Mouse (Mus musculus) midbrain, embryonic 13.5 days (tissue): ENCODE results near the gene Unc93a. TPM values are rescaled to one million over a fixed set of nuclear protein-coding genes. Genes with fewer than 3 reads are reported as not detected.
"Not testable (repeated sequence)": the region's sequence is repeated elsewhere in the genome, so short reads cannot be mapped to it uniquely, and the experiment has no call there.

ENCODE experiments used
- ATAC-seq: fragments of 200-750 bp; cut with Nextera tagmentation; 2 replicates; pipeline ENCODE4 v1.8.0; 2017; ENCODE audit warnings: mild to moderate bottlenecking, moderate TSS enrichment, moderate library complexity
- H3K27ac ChIP-seq: fragments of 300-500 bp; sonication (generic); 2 replicates; pipeline ENCODE4 v1.5.1; 2015; ENCODE audit warnings: inconsistent platforms, mild to moderate bottlenecking, moderate library complexity
- H3K27me3 ChIP-seq: fragments of 300-500 bp; sonication (generic); 2 replicates; pipeline ENCODE4 v1.6.1; 2015; ENCODE audit warnings: mild to moderate bottlenecking, inconsistent platforms
- H3K36me3 ChIP-seq: fragments of 300-500 bp; sonication (generic); 2 replicates; pipeline ENCODE4 v1.6.1; 2015; ENCODE audit warnings: mild to moderate bottlenecking, inconsistent platforms
- H3K4me1 ChIP-seq: fragments of 300-500 bp; sonication (generic); replicated peaks from 2 replicates; pipeline ENCODE4 v1.6.1; 2015; ENCODE audit warnings: inconsistent platforms
- H3K4me2 ChIP-seq: fragments of 300-500 bp; sonication (generic); replicated peaks from 2 replicates; pipeline ENCODE4 v1.6.1; 2015; ENCODE audit warnings: moderate library complexity, mild to moderate bottlenecking, inconsistent platforms
- H3K4me3 ChIP-seq: fragments of 300-500 bp; sonication (generic); replicated peaks from 2 replicates; pipeline ENCODE4 v1.5.1; 2015; ENCODE audit warnings: mild to moderate bottlenecking, inconsistent platforms
- H3K9ac ChIP-seq: fragments of 300-500 bp; sonication (generic); replicated peaks from 2 replicates; pipeline ENCODE4 v1.6.1; 2015; ENCODE audit warnings: mild to moderate bottlenecking, inconsistent platforms
- H3K9me3 ChIP-seq: fragments of 300-500 bp; sonication (generic); 2 replicates; pipeline ENCODE4 v1.6.1; 2016; ENCODE audit warnings: mild to moderate bottlenecking, inconsistent platforms
- WGBS: fragments of 180-500 bp; shearing (Covaris S2); methylation state at CpG from one replicate; pipeline ENCODE4 v1.1.7; 2015; 5-methylcytosine and 5-hydroxymethylcytosine counted together
- polyA plus RNA-seq: library from polyadenylated mRNA; unstranded; fragments of >200 nt; fragmentation: Nextera tagmentation; extraction: Ambion mirVana; gene quantifications from 2 replicates; pipeline ENCODE4 v1.2.1, GENCODE M21; 2015

The Unc93a gene
- polyA plus RNA-seq, 1 experiment from 2014 or later = 0.07 TPM

GRCm38 (mm10) chr17:13129737-13130465, 1.7 kb downstream of the Unc93a start:
- 88% methylated on average over 9 of the region's 11 CpGs for WGBS
- H3K4me3 ChIP-seq, H3K9me3 ChIP-seq, ATAC-seq, H3K4me1 ChIP-seq, H3K9ac ChIP-seq, H3K36me3 ChIP-seq, H3K27me3 ChIP-seq, H3K27ac ChIP-seq, H3K4me2 ChIP-seq: not testable (repeated sequence)

- ATAC-seq, H3K27me3 ChIP-seq, H3K4me1 ChIP-seq, H3K9me3 ChIP-seq, H3K4me3 ChIP-seq, H3K36me3 ChIP-seq, H3K27ac ChIP-seq, H3K4me2 ChIP-seq, H3K9ac ChIP-seq: not testable (repeated sequence)
- WGBS = no CpG with 5 or more reads among the region's 3 CpGs
Measured at GRCm38 (mm10) chr17:13129324-13129723, 2.3 kb downstream of the Unc93a start.

- H3K36me3 ChIP-seq, H3K4me2 ChIP-seq, H3K27ac ChIP-seq, H3K9ac ChIP-seq, H3K4me3 ChIP-seq, H3K4me1 ChIP-seq, H3K27me3 ChIP-seq, H3K9me3 ChIP-seq: not testable (repeated sequence)
- 0 out of 2 replicates have a peak, but pooled peaks have one; percentile 21 for ATAC-seq
- WGBS = 37% methylated on average over 2 of the region's 3 CpGs
Measured at GRCm38 (mm10) chr17:13124241-13124640, 7.4 kb downstream of the Unc93a start.

- H3K9ac ChIP-seq, H3K4me2 ChIP-seq, H3K4me3 ChIP-seq, H3K36me3 ChIP-seq, H3K27me3 ChIP-seq, H3K4me1 ChIP-seq, H3K9me3 ChIP-seq, H3K27ac ChIP-seq: not testable (repeated sequence)
- peak; percentile 76 for ATAC-seq
- WGBS = 82% methylated on average over 2 of the region's 5 CpGs
Measured at GRCm38 (mm10) chr17:13123308-13124038, 8.1 kb downstream of the Unc93a start.

- not testable (repeated sequence) for H3K9ac ChIP-seq, H3K27ac ChIP-seq, H3K36me3 ChIP-seq, H3K4me2 ChIP-seq, H3K4me3 ChIP-seq, H3K9me3 ChIP-seq, H3K27me3 ChIP-seq, H3K4me1 ChIP-seq
- WGBS = 67% methylated on average over 3 of the region's 9 CpGs
- peak; percentile 82 for ATAC-seq
Measured at GRCm38 (mm10) chr17:13112504-13113291, 18.9 kb downstream of the Unc93a start.

GRCm38 (mm10) chr17:13106563-13106962, 25.0 kb downstream of the Unc93a start:
- not testable (repeated sequence) for H3K4me2 ChIP-seq, H3K36me3 ChIP-seq, H3K27ac ChIP-seq, H3K4me1 ChIP-seq, H3K4me3 ChIP-seq, H3K27me3 ChIP-seq, H3K9me3 ChIP-seq, H3K9ac ChIP-seq, ATAC-seq
- 93% methylated on average over 5 of the region's 5 CpGs for WGBS

- not testable (repeated sequence) for H3K9ac ChIP-seq, H3K27me3 ChIP-seq, H3K27ac ChIP-seq, ATAC-seq, H3K4me3 ChIP-seq, H3K36me3 ChIP-seq, H3K4me2 ChIP-seq, H3K9me3 ChIP-seq, H3K4me1 ChIP-seq
- WGBS = 88% methylated on average over 2 of the region's 4 CpGs
Measured at GRCm38 (mm10) chr17:13092960-13093359, 38.6 kb downstream of the Unc93a start.

- 42% methylated on average over 8 of the region's 8 CpGs for WGBS
- H3K27ac ChIP-seq, H3K4me2 ChIP-seq, H3K36me3 ChIP-seq, H3K27me3 ChIP-seq, H3K9ac ChIP-seq, H3K4me1 ChIP-seq, ATAC-seq, H3K4me3 ChIP-seq, H3K9me3 ChIP-seq: not testable (repeated sequence)
Measured at GRCm38 (mm10) chr17:13092100-13092764, 39.4 kb downstream of the Unc93a start.

GRCm38 (mm10) chr17:13091510-13091909, 40.1 kb downstream of the Unc93a start:
- ATAC-seq = peak; percentile 34; the same call in 1 of the 2 replicates
- H3K9me3 ChIP-seq, H3K27ac ChIP-seq, H3K4me1 ChIP-seq, H3K9ac ChIP-seq, H3K27me3 ChIP-seq, H3K36me3 ChIP-seq, H3K4me3 ChIP-seq, H3K4me2 ChIP-seq: not testable (repeated sequence)
- 86% methylated on average over 1 of the region's 1 CpGs for WGBS

- H3K9me3 ChIP-seq, H3K4me3 ChIP-seq, H3K9ac ChIP-seq, ATAC-seq, H3K27ac ChIP-seq, H3K27me3 ChIP-seq, H3K4me2 ChIP-seq, H3K36me3 ChIP-seq, H3K4me1 ChIP-seq: not testable (repeated sequence)
- 72% methylated on average over 5 of the region's 5 CpGs for whole genome bisulfite sequencing
Measured at GRCm38 (mm10) chr17:13069227-13069626, 62.4 kb downstream of the Unc93a start.

- H3K9ac ChIP-seq, H3K9me3 ChIP-seq, H3K27ac ChIP-seq, ATAC-seq, H3K4me3 ChIP-seq, H3K27me3 ChIP-seq, H3K36me3 ChIP-seq, H3K4me2 ChIP-seq, H3K4me1 ChIP-seq: not testable (repeated sequence)
- 100% methylated on average over 1 of the region's 4 CpGs for WGBS
Measured at GRCm38 (mm10) chr17:13067864-13068385, 63.7 kb downstream of the Unc93a start.
